Mouse (Mus musculus) adrenal gland (tissue): ENCODE results near the gene Cks1b.

ENCODE experiments used
- intact Hi-C: fragments of 180-260 bp; cut with DNase I; formaldehyde crosslinking; loops from one replicate; pipeline ENCODE4 v1.15.1; 2025

The Cks1b gene

GRCm38 (mm10) chr3:89402693-89403092 lies 15.5 kb downstream of the Cks1b start, which contains the start of gene Lenep:
Gene Lenep (minus strand): TSS chr3:89402793.
- intact Hi-C loops: no loop called here

- intact Hi-C loops: no loop called here
Measured at GRCm38 (mm10) chr3:89401329-89401728, 16.9 kb downstream of the Cks1b start.

GRCm38 (mm10) chr3:89396654-89397005 lies 21.6 kb downstream of the Cks1b start:
- intact Hi-C loops: no loop called here

- intact Hi-C loops: no loop called here
Measured at GRCm38 (mm10) chr3:89395806-89396653, 22.2 kb downstream of the Cks1b start.

GRCm38 (mm10) chr3:89395419-89395805 lies 22.8 kb downstream of the Cks1b start:
- intact Hi-C loops: no loop called here

GRCm38 (mm10) chr3:89394894-89395256 lies 23.3 kb downstream of the Cks1b start:
- intact Hi-C loops: no loop called here

- intact Hi-C loops: no loop called here
Measured at GRCm38 (mm10) chr3:89394006-89394893, 23.9 kb downstream of the Cks1b start, which contains the start of gene Zbtb7b. Gene Zbtb7b (minus strand): TSS chr3:89394776.

GRCm38 (mm10) chr3:89393605-89394004 lies 24.6 kb downstream of the Cks1b start:
- intact Hi-C loops: no loop called here

GRCm38 (mm10) chr3:89392871-89393311 lies 25.3 kb downstream of the Cks1b start:
- intact Hi-C loops: no loop called here

GRCm38 (mm10) chr3:89391663-89392511 lies 26.3 kb downstream of the Cks1b start:
- intact Hi-C loops: no loop called here

- intact Hi-C loops: no loop called here
Measured at GRCm38 (mm10) chr3:89390699-89391662, 27.2 kb downstream of the Cks1b start.

GRCm38 (mm10) chr3:89390111-89390515 lies 28.1 kb downstream of the Cks1b start:
- intact Hi-C loops: no loop called here

GRCm38 (mm10) chr3:89388901-89389740 lies 29.1 kb downstream of the Cks1b start:
- intact Hi-C loops: no loop called here

GRCm38 (mm10) chr3:89388134-89388881 lies 29.9 kb downstream of the Cks1b start:
- intact Hi-C loops: no loop called here

- intact Hi-C loops: no loop called here
Measured at GRCm38 (mm10) chr3:89387632-89388031, 30.6 kb downstream of the Cks1b start.

- intact Hi-C loops: no loop called here
Measured at GRCm38 (mm10) chr3:89386438-89387420, 31.5 kb downstream of the Cks1b start.

- intact Hi-C loops: no loop called here
Measured at GRCm38 (mm10) chr3:89385451-89385850, 32.7 kb downstream of the Cks1b start.
